In the genomic region with DNA sequence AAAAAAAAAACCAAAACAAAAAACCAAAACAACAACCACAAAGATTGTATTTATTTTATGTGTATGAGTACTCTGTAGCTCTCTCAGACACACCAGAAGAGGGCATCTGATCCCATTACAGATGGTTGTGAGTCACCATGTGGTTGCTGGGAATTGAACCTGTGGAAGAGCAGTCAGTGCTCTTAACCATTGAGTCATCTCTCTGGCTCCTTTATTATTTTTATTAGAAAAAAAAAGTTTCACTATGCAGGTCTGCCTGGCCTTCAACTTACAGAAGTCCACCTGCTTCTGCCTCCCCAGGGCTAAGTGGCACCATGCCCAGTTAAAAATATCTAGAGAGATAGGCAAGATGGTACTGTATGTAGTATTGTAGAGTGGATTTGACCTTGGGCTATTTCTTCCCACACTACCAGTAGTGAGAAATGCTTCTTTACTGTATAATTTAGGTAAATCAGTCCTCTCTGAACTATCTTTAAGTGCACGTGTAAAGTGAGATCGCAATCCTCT, we compare ENCODE assay signal across 8 mouse cellular contexts. TPM values are rescaled to one million over a fixed set of nuclear protein-coding genes. Genes with fewer than 3 reads are reported as not detected.
DNase-seq lines count a peak whose midpoint lies in the region; ATAC-seq and TF ChIP-seq lines count a peak whose summit lies in the region.

No protein-coding gene starts in this region.

- no peak; the same call in 1 of the 2 replicates for TF ChIP-seq CTCF in left cerebral cortex, adult 2 months (IDR thresholded peaks at IDR 0.05)

- H3K36me3 ChIP-seq in embryonic facial prominence, embryonic 13.5 days, result peaks cover 35% of the 10 kb centered on the region
- H3K36me3 ChIP-seq in limb, embryonic 10.5 days, result peaks cover 44% of the 10 kb centered on the region
- H3K36me3 ChIP-seq in neural tube, embryonic 15.5 days, result peaks cover 13% of the 10 kb centered on the region

- no peaks in the 10 kb centered on the region for H3K27me3 ChIP-seq in embryonic facial prominence, embryonic 13.5 days
- no peaks in the 10 kb centered on the region for H3K27me3 ChIP-seq in limb, embryonic 10.5 days (ENCODE audit: low read depth, poor library complexity, severe bottlenecking)
- no peaks in the 10 kb centered on the region for H3K27me3 ChIP-seq in neural tube, embryonic 15.5 days (replicated peaks)

- ATAC-seq in embryonic facial prominence, embryonic 13.5 days (ENCODE audit: insufficient number of reproducible peaks, insufficient read depth, low FRiP score, low TSS enrichment, low read depth), result no peak
- no peak for ATAC-seq in neural tube, embryonic 15.5 days (ENCODE audit: low FRiP score)

- 28% methylated on average over 2 of the region's 2 CpGs for WGBS in embryonic facial prominence, embryonic 13.5 days
- 39% methylated on average over 2 of the region's 2 CpGs for WGBS in limb, embryonic 10.5 days
- 43% methylated on average over 2 of the region's 2 CpGs for WGBS in neural tube, embryonic 15.5 days

- DNase-seq in left cerebral cortex, adult 2 months (ENCODE audit: extremely low spot score in 1 of 2, low spot score in 2 of 2), result no peak
- no peak for DNase-seq in left cerebral cortex, postnatal 4 days
- no peak for DNase-seq in limb, embryonic 10.5 days (ENCODE audit: low spot score)
- DNase-seq in frontal cortex, postnatal 25 days (ENCODE audit: low spot score in 2 of 2), result no peak
- no peak for DNase-seq in embryo, embryonic 11 days
- no peak for DNase-seq in adrenal gland, postnatal 25 days

- peaks cover 29% of the 10 kb centered on the region for H3K4me1 ChIP-seq in embryonic facial prominence, embryonic 13.5 days
- peaks cover 30% of the 10 kb centered on the region for H3K4me1 ChIP-seq in limb, embryonic 10.5 days
- H3K4me1 ChIP-seq in neural tube, embryonic 15.5 days, result peaks cover 34% of the 10 kb centered on the region

- intact Hi-C loops in left cerebral cortex, adult 2 months (cut with DNase I), result no loop called here
- intact Hi-C loops in left cerebral cortex, postnatal 4 days (cut with DNase I), result no loop called here

- H3K4me2 ChIP-seq in embryonic facial prominence, embryonic 13.5 days, result peak overlapping the region; percentile 77
- peak overlapping the region; percentile 85 for H3K4me2 ChIP-seq in neural tube, embryonic 15.5 days

- peak overlapping the region; percentile 97 for H3K27ac ChIP-seq in left cerebral cortex, adult 2 months
- H3K27ac ChIP-seq in embryonic facial prominence, embryonic 13.5 days, result peak overlapping the region; percentile 96
- peak overlapping the region; percentile 95 for H3K27ac ChIP-seq in limb, embryonic 10.5 days
- H3K27ac ChIP-seq in neural tube, embryonic 15.5 days (replicated peaks), result peak overlapping the region; percentile 91

- H3K9ac ChIP-seq in embryonic facial prominence, embryonic 13.5 days, result peak overlapping the region; percentile 95
- peak overlapping the region; percentile 98; the same call in 1 of the 2 replicates for H3K9ac ChIP-seq in neural tube, embryonic 15.5 days (replicated peaks)

- H3K4me3 ChIP-seq in left cerebral cortex, adult 2 months, result peak overlapping the region; percentile 93; the same call in 1 of the 2 replicates
- H3K4me3 ChIP-seq in embryonic facial prominence, embryonic 13.5 days, result peak overlapping the region; percentile 86
- peak overlapping the region; percentile 85 for H3K4me3 ChIP-seq in limb, embryonic 10.5 days
- peak overlapping the region; percentile 89 for H3K4me3 ChIP-seq in neural tube, embryonic 15.5 days (replicated peaks)

- no peaks in the 10 kb centered on the region for H3K9me3 ChIP-seq in embryonic facial prominence, embryonic 13.5 days
- H3K9me3 ChIP-seq in limb, embryonic 10.5 days (replicated peaks), result no peaks in the 10 kb centered on the region
- H3K9me3 ChIP-seq in neural tube, embryonic 15.5 days (replicated peaks), result no peaks in the 10 kb centered on the region

RNA-seq across cellular contexts. Expression of a gene that starts 0.7 kb away (rescaled TPM):
- total RNA-seq in left cerebral cortex, adult 2 months (2021), result 10 to 100 TPM; 58.8 to 68.6 TPM
- total RNA-seq in left cerebral cortex, postnatal 4 days (2021), result 10 to 100 TPM; 54.9 to 64.5 TPM
- 78.2 and 83.9 TPM in 2 replicates for polyA plus RNA-seq in embryonic facial prominence, embryonic 13.5 days (2015; fragmentation: Nextera tagmentation; extraction: Ambion mirVana)
- polyA plus RNA-seq in limb, embryonic 10.5 days (2016; fragmentation: Nextera tagmentation; extraction: Ambion mirVana), result 70.6 and 73.6 TPM in 2 replicates
- polyA plus RNA-seq in neural tube, embryonic 15.5 days (2015; fragmentation: Nextera tagmentation; extraction: Ambion mirVana), result 72.3 and 83.5 TPM in 2 replicates
- total RNA-seq in adrenal gland, postnatal 25 days (2021), result 26.9 and 36.0 TPM in 2 replicates

RNA-seq across cellular contexts. Expression of a gene that starts 10.5 kb away (rescaled TPM):
- 1 to 10 TPM; 3.5 to 6.4 TPM for total RNA-seq in left cerebral cortex, adult 2 months (2021)
- total RNA-seq in left cerebral cortex, postnatal 4 days (2021), result 1 to 10 TPM; 7.9 to 8.8 TPM
- 26.9 and 29.6 TPM in 2 replicates for polyA plus RNA-seq in embryonic facial prominence, embryonic 13.5 days (2015; fragmentation: Nextera tagmentation; extraction: Ambion mirVana)
- 27.0 and 29.9 TPM in 2 replicates for polyA plus RNA-seq in limb, embryonic 10.5 days (2016; fragmentation: Nextera tagmentation; extraction: Ambion mirVana)
- polyA plus RNA-seq in neural tube, embryonic 15.5 days (2015; fragmentation: Nextera tagmentation; extraction: Ambion mirVana), result 15.8 and 40.6 TPM in 2 replicates
- total RNA-seq in adrenal gland, postnatal 25 days (2021), result 8.3 and 12.9 TPM in 2 replicates

RNA-seq across cellular contexts. Expression of a gene that starts 10.6 kb away (rescaled TPM):
- 10 to 100 TPM; 17.8 to 20.5 TPM for total RNA-seq in left cerebral cortex, adult 2 months (2021)
- 10 to 100 TPM; 28.4 to 28.8 TPM for total RNA-seq in left cerebral cortex, postnatal 4 days (2021)
- 53.7 and 55.0 TPM in 2 replicates for polyA plus RNA-seq in embryonic facial prominence, embryonic 13.5 days (2015; fragmentation: Nextera tagmentation; extraction: Ambion mirVana)
- 74.2 and 74.9 TPM in 2 replicates for polyA plus RNA-seq in limb, embryonic 10.5 days (2016; fragmentation: Nextera tagmentation; extraction: Ambion mirVana)
- 47.5 and 48.8 TPM in 2 replicates for polyA plus RNA-seq in neural tube, embryonic 15.5 days (2015; fragmentation: Nextera tagmentation; extraction: Ambion mirVana)
- 14.7 and 15.2 TPM in 2 replicates for total RNA-seq in adrenal gland, postnatal 25 days (2021)

RNA-seq across cellular contexts. Expression of a gene that starts 17.1 kb away (rescaled TPM):
- total RNA-seq in left cerebral cortex, adult 2 months (2021), result 10 to 100 TPM; 24.1 to 25.9 TPM
- 10 to 100 TPM; 49.8 to 63.1 TPM for total RNA-seq in left cerebral cortex, postnatal 4 days (2021)
- polyA plus RNA-seq in embryonic facial prominence, embryonic 13.5 days (2015; fragmentation: Nextera tagmentation; extraction: Ambion mirVana), result 156 and 206 TPM in 2 replicates
- polyA plus RNA-seq in limb, embryonic 10.5 days (2016; fragmentation: Nextera tagmentation; extraction: Ambion mirVana), result 340 and 453 TPM in 2 replicates
- polyA plus RNA-seq in neural tube, embryonic 15.5 days (2015; fragmentation: Nextera tagmentation; extraction: Ambion mirVana), result 128 and 136 TPM in 2 replicates
- total RNA-seq in adrenal gland, postnatal 25 days (2021), result 39.8 and 50.7 TPM in 2 replicates

RNA-seq across cellular contexts. Expression of a gene that starts 30.4 kb away (rescaled TPM):
- total RNA-seq in left cerebral cortex, adult 2 months (2021), result 10 to 100 TPM; 33.0 to 39.8 TPM
- 10 to 100 TPM; 42.6 to 42.9 TPM for total RNA-seq in left cerebral cortex, postnatal 4 days (2021)
- 63.4 and 64.1 TPM in 2 replicates for polyA plus RNA-seq in embryonic facial prominence, embryonic 13.5 days (2015; fragmentation: Nextera tagmentation; extraction: Ambion mirVana)
- polyA plus RNA-seq in limb, embryonic 10.5 days (2016; fragmentation: Nextera tagmentation; extraction: Ambion mirVana), result 89.7 and 93.9 TPM in 2 replicates
- polyA plus RNA-seq in neural tube, embryonic 15.5 days (2015; fragmentation: Nextera tagmentation; extraction: Ambion mirVana), result 67.5 and 73.1 TPM in 2 replicates
- total RNA-seq in adrenal gland, postnatal 25 days (2021), result 114 and 117 TPM in 2 replicates
